Mouse (Mus musculus) ES-E14 (cell line): ENCODE data around the gene Sox21.

Source experiments
- MAFK ChIP-seq: IDR thresholded peaks from 2 replicates; pipeline ENCODE4 v1.6.1; 2014; ENCODE audit warnings: mild to moderate bottlenecking, low read depth, low read length, inconsistent platforms; ENCODE audit not compliant: insufficient read depth
- ZNF384 ChIP-seq: IDR thresholded peaks from 2 replicates; pipeline ENCODE4 v1.6.1; 2012; ENCODE audit warnings: low read depth, low read length, inconsistent platforms

- TF ChIP-seq MAFK, result no peak
- no peak for TF ChIP-seq ZNF384
These were observed 36.1 kb downstream of the Sox21 start for GRCm38 (mm10) chr14:118200731-118201130.
